Mouse (Mus musculus): ENCODE data around the gene Wdr43. TPM values are rescaled to one million over a fixed set of nuclear protein-coding genes. Genes with fewer than 3 reads are reported as not detected.

Gene Wdr43
- polyA plus RNA-seq, 1 experiment from 2014 or later: 57.4 TPM

DNA sequence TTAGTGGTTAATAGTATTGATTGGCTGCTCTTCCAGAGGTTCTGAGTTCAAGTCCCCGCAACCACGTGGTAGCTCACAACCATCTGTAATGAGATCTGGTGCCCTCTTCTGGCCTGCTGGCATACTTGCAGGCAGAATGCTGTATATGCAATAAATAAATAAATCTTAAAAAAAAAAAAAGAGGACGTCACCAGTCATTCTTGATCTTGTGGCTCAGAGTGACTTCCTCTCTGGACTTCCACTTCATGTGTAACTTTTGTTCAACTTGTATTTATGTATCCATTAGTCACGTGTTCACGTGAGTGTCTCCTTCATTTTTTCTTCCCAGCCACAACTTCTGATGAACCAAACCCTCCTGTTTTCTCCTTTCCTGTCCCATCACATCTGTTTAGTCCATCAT, 53.8 kb downstream of the Wdr43 start:
- Histone ChIP-seq H3K27ac (replicated peaks) (no peak overlapping the region), H3K4me3 (no peak overlapping the region), H3K9me3 (no peaks in the 10 kb centered on the region), H3K4me2 (replicated peaks) (no peak overlapping the region), H3K36me3 (no peaks in the 10 kb centered on the region), H3K9ac (replicated peaks) (no peak overlapping the region), H3K27me3 (no peaks in the 10 kb centered on the region), H3K4me1 (peaks cover 8% of the 10 kb centered on the region; the same call in 1 of the 2 replicates)
- no peak for ATAC-seq (replicated peaks)
- 85% methylated on average over 5 of the region's 5 CpGs for WGBS

DNA sequence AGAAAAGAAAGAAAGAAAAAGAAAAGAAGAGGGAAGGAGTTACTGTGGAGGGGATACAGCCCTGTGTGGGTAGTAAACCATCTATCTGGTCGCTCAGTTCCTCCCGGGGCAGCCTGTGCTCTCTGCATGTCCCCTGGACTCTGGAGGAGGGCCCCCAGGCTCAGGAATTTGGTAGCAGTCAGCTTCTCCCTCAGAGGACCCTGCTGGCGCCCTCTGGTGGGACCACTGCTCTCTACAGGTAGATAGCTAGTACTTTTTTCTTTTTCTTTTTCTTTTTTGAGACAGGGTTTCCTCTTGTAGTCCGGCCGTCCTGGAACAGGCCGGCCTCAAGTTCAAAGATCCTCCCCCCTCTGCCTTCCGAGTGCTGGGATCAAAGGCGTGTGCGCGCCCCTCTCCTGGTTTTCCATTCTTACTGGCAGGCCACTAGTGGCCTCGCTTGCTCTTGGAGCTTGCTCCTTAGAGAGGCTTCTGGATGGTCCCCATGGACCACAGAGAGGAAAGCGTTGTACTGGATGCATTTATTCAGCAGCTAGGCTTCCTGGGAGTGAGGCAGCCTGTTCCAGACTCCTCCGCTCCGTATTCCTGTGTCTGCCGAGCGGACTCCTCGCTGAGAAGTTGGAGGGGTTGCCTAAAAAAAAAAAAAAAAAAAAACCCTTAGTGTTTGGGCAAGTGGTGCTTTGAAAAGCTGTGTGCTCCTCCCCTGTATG, 56.3 kb downstream of the Wdr43 start:
- Histone ChIP-seq H3K36me3 (no peaks in the 10 kb centered on the region), H3K27ac (replicated peaks) (no peak overlapping the region), H3K9me3 (no peaks in the 10 kb centered on the region), H3K27me3 (no peaks in the 10 kb centered on the region), H3K4me3 (no peak overlapping the region), H3K4me2 (replicated peaks) (no peak overlapping the region), H3K4me1 (peaks cover 13% of the 10 kb centered on the region), H3K9ac (replicated peaks) (no peak overlapping the region)
- no peak for ATAC-seq (replicated peaks)
- 63% methylated on average over 17 of the region's 17 CpGs for WGBS

DNA sequence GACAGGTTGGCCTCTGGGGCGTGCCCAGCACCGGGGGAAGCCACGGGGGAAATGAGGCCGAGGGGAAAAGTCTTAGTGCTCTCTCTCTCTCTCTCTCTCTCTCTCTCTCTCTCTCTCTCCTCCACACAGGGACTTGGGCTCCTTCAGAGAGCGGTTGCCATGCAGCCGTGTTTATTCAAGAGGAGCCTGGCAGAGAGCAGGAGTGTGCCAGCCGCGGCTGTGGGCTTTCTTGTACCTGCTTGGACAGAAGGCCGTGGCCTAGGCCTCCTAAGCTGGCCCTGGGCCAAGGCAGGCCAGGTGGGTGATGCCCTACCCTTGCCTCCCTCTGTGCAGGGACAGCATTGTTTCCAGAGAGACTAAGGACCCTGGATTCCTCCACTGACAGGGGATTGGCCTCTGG, 57.4 kb downstream of the Wdr43 start, which contains the start of gene Togaram2:
Gene Togaram2, plus strand, starts transcription at position 170 of the 400 bp plus-strand sequence.
- Histone ChIP-seq H3K9me3 (no peaks in the 10 kb centered on the region), H3K4me2 (replicated peaks) (no peak within 1 kb of the TSS), H3K36me3 (no peaks in the 10 kb centered on the region), H3K4me1 (peaks cover 13% of the 10 kb centered on the region), H3K9ac (replicated peaks) (no peak within 1 kb of the TSS), H3K4me3 (no peak within 1 kb of the TSS), H3K27me3 (no peaks in the 10 kb centered on the region), H3K27ac (replicated peaks) (no peak within 1 kb of the TSS)
- 30% methylated on average over 9 of the region's 9 CpGs for WGBS
- no peak; the same call in 1 of the 2 replicates for ATAC-seq (replicated peaks)

DNA sequence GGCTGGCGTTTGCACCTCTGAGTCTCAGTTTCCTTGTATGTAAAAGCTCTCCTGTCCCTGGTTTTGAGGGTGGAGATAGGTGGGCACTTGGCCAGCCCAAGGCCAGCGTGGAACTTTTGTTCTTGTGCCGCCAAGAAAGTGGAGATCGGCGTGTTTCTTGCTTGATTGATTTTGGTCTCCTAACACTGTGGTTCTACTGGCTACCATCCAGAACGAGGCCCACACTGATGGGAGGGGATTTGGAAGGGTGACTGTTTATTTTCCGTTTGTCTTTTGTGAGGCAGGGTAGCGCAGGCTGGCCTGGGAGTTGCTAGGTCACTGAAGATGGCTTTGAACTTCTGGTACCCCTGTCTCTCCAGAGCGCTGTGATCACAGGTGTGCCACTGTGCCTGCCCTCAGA, 58.2 kb downstream of the Wdr43 start:
- no peak overlapping the region for H3K9ac ChIP-seq (replicated peaks)
- H3K4me3 ChIP-seq: no peak overlapping the region
- peaks cover 13% of the 10 kb centered on the region for H3K4me1 ChIP-seq
- no peaks in the 10 kb centered on the region for H3K9me3 ChIP-seq
- no peaks in the 10 kb centered on the region for H3K36me3 ChIP-seq
- no peak overlapping the region for H3K4me2 ChIP-seq (replicated peaks)
- ATAC-seq (replicated peaks): no peak
- H3K27ac ChIP-seq (replicated peaks): no peak overlapping the region
- 34% methylated on average over 9 of the region's 9 CpGs for WGBS
- no peaks in the 10 kb centered on the region for H3K27me3 ChIP-seq

DNA sequence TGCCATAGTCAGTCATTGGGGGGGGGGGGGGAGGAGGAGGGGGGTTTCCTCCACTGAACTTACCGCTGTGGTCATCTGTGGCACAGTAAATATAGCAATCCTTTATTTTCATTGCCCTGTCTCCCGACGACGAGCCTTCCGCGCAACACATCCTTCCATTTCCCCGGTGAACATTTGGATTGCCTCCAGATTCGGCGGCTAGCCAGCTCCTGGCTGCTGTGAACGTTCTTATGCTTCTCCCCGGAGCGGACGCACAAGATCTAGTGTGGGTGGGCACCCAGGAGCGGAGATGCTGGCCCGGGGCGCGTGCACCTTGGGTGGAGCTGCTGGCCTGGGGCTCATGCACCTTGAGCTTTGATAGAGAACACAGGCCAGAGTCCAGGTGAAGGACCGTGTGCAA, 59.2 kb downstream of the Wdr43 start:
- Histone ChIP-seq H3K27me3 (no peaks in the 10 kb centered on the region), H3K36me3 (no peaks in the 10 kb centered on the region), H3K27ac (replicated peaks) (no peak overlapping the region), H3K4me3 (no peak overlapping the region), H3K9me3 (no peaks in the 10 kb centered on the region), H3K4me1 (peaks cover 13% of the 10 kb centered on the region), H3K4me2 (replicated peaks) (0 out of 2 replicates have a peak overlapping the region, but pooled peaks have one; percentile 12), H3K9ac (replicated peaks) (no peak overlapping the region)
- 77% methylated on average over 18 of the region's 18 CpGs for WGBS
- 0 out of 2 replicates have a peak, but pooled peaks have one; percentile 5 for ATAC-seq (replicated peaks)

DNA sequence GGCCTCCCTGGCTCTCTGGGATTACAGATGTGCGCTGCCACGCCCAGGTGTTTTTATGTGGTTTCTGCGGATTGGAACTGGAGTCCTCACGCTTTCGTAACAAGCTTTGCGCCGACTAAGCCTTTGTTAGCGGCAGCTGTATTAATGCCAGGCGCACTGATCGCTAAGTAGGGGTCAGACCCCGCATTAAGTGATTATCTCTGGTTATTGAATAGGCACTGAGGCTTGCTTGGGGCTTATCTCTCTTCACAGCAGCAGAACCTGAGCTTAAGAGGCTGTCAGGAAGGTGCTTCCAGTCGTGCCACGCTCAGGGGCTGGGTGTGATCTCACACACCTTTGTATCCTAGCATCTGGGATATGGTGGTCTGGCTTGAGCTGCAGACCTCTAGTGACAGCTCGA, 66.0 kb downstream of the Wdr43 start:
- Histone ChIP-seq H3K9ac (replicated peaks) (no peak overlapping the region), H3K4me2 (replicated peaks) (no peak overlapping the region), H3K4me3 (no peak overlapping the region), H3K27ac (replicated peaks) (no peak overlapping the region), H3K9me3 (no peaks in the 10 kb centered on the region), H3K27me3 (no peaks in the 10 kb centered on the region), H3K4me1 (peaks cover 4% of the 10 kb centered on the region; the same call in 1 of the 2 replicates), H3K36me3 (no peaks in the 10 kb centered on the region)
- WGBS: 80% methylated on average over 14 of the region's 14 CpGs
- ATAC-seq (replicated peaks): no peak

DNA sequence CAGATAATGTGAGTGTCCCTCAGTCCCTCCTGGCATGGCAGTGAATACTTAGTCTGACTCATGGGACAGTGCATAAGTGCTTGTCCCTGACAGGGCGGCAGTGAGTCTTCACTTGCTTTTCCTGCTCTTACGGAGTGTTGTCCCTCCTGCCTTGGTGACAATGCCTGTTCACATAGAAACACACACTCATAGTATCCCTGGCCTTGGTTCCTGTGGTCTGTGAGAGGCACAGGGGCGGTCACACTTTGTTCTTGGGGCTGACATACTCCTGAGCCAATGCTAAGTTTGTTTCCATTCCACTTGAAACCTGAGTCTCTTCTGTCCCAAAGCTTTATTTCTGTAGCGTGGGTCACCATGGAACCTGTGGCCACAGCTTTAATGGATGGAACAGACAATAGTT, 66.7 kb downstream of the Wdr43 start:
- no peak overlapping the region for H3K4me2 ChIP-seq (replicated peaks)
- peaks cover 4% of the 10 kb centered on the region; the same call in 1 of the 2 replicates for H3K4me1 ChIP-seq
- WGBS: 93% methylated on average over 4 of the region's 4 CpGs
- no peaks in the 10 kb centered on the region for H3K9me3 ChIP-seq
- H3K36me3 ChIP-seq: no peaks in the 10 kb centered on the region
- no peak overlapping the region for H3K4me3 ChIP-seq
- H3K27me3 ChIP-seq: no peaks in the 10 kb centered on the region
- no peak overlapping the region for H3K27ac ChIP-seq (replicated peaks)
- ATAC-seq (replicated peaks): no peak
- no peak overlapping the region for H3K9ac ChIP-seq (replicated peaks)

DNA sequence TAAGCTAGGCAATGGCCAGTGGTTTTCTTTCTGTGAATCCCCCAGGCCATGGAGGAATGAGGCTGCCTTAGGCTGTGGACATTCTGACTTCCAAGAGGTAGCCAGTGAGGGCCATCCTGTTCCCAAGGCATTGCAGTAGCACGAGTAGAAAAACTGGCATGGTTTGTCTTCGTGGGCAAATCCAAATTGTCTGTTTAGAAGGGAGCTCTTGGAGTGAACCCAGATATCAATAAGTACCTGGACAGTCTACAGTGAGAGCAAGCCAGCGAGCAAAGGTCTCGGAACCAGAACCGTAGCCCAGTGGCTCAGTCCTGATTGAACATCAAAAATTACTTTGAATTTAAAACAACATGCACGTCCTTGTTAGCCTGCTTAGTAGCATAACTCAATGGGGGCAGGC, 67.6 kb downstream of the Wdr43 start:
- Histone ChIP-seq H3K27ac (replicated peaks) (no peak overlapping the region), H3K9ac (replicated peaks) (no peak overlapping the region), H3K36me3 (no peaks in the 10 kb centered on the region), H3K9me3 (no peaks in the 10 kb centered on the region), H3K4me2 (replicated peaks) (no peak overlapping the region), H3K27me3 (no peaks in the 10 kb centered on the region), H3K4me1 (peaks cover 4% of the 10 kb centered on the region; the same call in 1 of the 2 replicates), H3K4me3 (no peak overlapping the region)
- 85% methylated on average over 6 of the region's 6 CpGs for WGBS
- ATAC-seq (replicated peaks): no peak

DNA sequence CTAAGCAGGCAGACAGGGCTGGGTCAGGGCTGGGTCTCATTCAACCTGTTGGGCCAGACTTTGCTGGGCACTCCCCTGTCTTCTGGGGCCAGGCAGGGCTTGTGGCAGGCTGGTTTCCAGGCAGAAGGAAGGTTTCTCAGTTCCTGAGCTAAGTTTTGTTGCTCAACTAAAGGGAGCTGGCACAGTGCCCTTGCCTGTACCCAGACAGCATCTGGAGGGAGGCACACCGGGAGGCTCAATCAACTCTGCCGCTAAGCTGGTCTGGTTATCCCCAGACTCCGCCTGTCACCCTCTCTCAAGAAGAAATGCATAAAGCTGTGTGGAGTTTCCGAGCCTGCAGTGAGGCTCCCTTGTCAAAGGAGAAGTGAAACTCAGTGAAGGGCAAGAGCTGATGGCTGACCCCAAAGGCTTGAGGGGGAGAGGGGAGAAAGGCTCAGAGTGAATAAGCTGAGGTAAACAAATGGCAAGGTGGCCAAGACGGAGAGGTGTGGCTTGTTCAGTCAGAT, 68.5 kb downstream of the Wdr43 start:
- Histone ChIP-seq H3K4me1 (peaks cover 4% of the 10 kb centered on the region; the same call in 1 of the 2 replicates), H3K9ac (replicated peaks) (no peak overlapping the region), H3K36me3 (no peaks in the 10 kb centered on the region), H3K4me3 (no peak overlapping the region), H3K27me3 (no peaks in the 10 kb centered on the region), H3K9me3 (no peaks in the 10 kb centered on the region), H3K27ac (replicated peaks) (no peak overlapping the region), H3K4me2 (replicated peaks) (no peak overlapping the region)
- ATAC-seq (replicated peaks): no peak
- 32% methylated on average over 5 of the region's 5 CpGs for WGBS

DNA sequence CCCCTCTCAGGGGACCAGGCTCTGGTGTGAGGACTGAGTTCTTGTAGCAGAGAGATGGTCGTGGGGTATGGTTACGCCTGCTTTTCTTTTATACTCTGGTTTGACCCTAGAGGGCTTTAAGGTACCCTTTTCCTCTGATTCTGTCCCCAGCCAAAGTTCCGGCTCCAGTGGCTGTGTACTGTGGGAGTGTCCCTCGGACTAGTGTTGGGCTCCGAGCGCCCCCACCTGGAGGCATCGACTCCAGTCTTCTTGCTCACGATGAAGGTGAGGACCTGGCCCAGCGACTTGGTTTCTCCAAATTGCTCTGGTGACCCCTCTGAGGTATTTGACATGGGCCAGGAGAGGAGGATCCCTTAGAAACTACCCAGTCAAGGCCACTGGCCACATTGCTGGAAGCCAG, 71.7 kb downstream of the Wdr43 start:
- 71% methylated on average over 9 of the region's 9 CpGs for WGBS
- ATAC-seq (replicated peaks): no peak
- H3K9ac ChIP-seq (replicated peaks): no peak overlapping the region
- H3K9me3 ChIP-seq: no peaks in the 10 kb centered on the region
- no peak overlapping the region for H3K4me2 ChIP-seq (replicated peaks)
- H3K27me3 ChIP-seq: no peaks in the 10 kb centered on the region
- H3K4me1 ChIP-seq: peaks cover 12% of the 10 kb centered on the region
- H3K4me3 ChIP-seq: no peak overlapping the region
- H3K27ac ChIP-seq (replicated peaks): no peak overlapping the region
- H3K36me3 ChIP-seq: no peaks in the 10 kb centered on the region

DNA sequence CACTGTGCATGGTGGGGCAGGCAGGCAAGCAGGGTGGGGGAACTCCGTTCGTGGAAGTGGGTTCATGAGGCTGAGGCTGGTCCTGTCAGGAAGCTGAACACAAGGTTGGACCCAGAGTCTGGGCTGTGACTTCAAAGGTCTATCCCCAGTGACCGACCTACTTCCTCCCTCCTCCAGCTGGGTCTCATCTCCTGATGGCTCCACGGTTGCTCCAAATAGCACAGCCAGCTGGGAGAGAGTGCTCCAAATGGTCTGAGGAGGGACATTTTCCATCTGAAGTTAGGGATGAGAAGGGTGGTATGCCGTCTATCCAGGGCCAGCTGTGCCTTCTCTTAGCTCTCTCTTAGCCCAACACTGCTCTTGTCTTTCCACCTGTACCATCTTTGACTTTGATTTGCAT, 74.2 kb downstream of the Wdr43 start:
- no peak overlapping the region for H3K4me2 ChIP-seq (replicated peaks)
- 87% methylated on average over 5 of the region's 5 CpGs for WGBS
- ATAC-seq (replicated peaks): no peak

DNA sequence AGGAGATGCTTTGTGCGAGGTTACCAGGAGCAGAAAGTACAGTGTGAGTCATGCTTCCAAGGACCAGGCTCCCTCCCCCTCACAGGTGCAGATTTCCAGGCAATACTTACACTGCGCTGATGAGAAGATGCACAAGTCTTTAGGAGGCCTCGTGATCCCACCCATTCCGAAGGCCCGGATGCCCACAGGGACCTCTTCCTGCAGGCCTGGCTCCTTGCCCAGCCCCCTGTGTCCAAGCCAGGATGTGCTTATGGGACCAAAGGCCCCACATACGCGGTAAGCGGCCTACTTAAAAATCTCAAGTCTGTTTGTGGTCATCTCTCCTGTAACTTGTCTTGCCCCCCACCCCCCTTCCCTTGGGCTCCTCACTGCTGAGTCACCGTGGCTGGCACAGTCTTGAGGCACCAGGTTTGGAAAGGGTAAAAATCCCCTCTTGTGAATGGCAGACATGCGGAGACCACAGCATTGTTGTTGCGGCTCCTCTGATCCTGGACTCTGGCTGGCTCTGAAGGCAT, 75.7 kb downstream of the Wdr43 start:
- no peak overlapping the region for H3K4me3 ChIP-seq
- no peak for ATAC-seq (replicated peaks)
- 57% methylated on average over 11 of the region's 11 CpGs for WGBS
- H3K36me3 ChIP-seq: no peaks in the 10 kb centered on the region
- H3K9me3 ChIP-seq: no peaks in the 10 kb centered on the region
- no peak overlapping the region for H3K9ac ChIP-seq (replicated peaks)
- H3K4me1 ChIP-seq: peaks cover 7% of the 10 kb centered on the region
- H3K27ac ChIP-seq (replicated peaks): no peak overlapping the region
- no peaks in the 10 kb centered on the region for H3K27me3 ChIP-seq
- no peak overlapping the region for H3K4me2 ChIP-seq (replicated peaks)

More for the DNA sequence above, 74.2 kb downstream of the Wdr43 start:
- no peaks in the 10 kb centered on the region for H3K27me3 ChIP-seq
- H3K9ac ChIP-seq (replicated peaks): no peak overlapping the region
- H3K36me3 ChIP-seq: no peaks in the 10 kb centered on the region
- no peak overlapping the region for H3K4me3 ChIP-seq
- H3K4me1 ChIP-seq: peaks cover 7% of the 10 kb centered on the region
- H3K27ac ChIP-seq (replicated peaks): no peak overlapping the region
- no peaks in the 10 kb centered on the region for H3K9me3 ChIP-seq
